Mouse (Mus musculus) frontal cortex, adult 2 months (tissue): ENCODE measurements around the gene Tmie. TPM values are rescaled to one million over a fixed set of nuclear protein-coding genes. Genes with fewer than 3 reads are reported as not detected.

ENCODE experiments used
- DNase-seq, 2 experiments: peaks; one replicate each; pipeline ENCODE4 v3.0.0; 2022; ENCODE audit warnings: low spot score in 1 of 2; ENCODE audit errors: extremely low spot score in 1 of 2
- polyA plus RNA-seq: library from polyadenylated mRNA; depleted of rRNA; stranded (reverse); fragments of >200 nt; gene quantifications from 2 replicates; pipeline ENCODE4 v1.2.3, GENCODE M21; 2012; rRNA removed

Gene Tmie
- polyA plus RNA-seq, result 2.2 and 2.5 TPM in 2 replicates

GRCm38 (mm10) chr9:110879998-110880561 is at the start of gene Tmie:
Gene Tmie (minus strand): TSS chr9:110880113.
- DNase-seq, result peak in 1 of 2 experiments; percentile 22

- DNase-seq, result peak in 1 of 2 experiments; percentile 84
These were observed 42.8 kb upstream of the Tmie start for GRCm38 (mm10) chr9:110922759-110923158.

DNA sequence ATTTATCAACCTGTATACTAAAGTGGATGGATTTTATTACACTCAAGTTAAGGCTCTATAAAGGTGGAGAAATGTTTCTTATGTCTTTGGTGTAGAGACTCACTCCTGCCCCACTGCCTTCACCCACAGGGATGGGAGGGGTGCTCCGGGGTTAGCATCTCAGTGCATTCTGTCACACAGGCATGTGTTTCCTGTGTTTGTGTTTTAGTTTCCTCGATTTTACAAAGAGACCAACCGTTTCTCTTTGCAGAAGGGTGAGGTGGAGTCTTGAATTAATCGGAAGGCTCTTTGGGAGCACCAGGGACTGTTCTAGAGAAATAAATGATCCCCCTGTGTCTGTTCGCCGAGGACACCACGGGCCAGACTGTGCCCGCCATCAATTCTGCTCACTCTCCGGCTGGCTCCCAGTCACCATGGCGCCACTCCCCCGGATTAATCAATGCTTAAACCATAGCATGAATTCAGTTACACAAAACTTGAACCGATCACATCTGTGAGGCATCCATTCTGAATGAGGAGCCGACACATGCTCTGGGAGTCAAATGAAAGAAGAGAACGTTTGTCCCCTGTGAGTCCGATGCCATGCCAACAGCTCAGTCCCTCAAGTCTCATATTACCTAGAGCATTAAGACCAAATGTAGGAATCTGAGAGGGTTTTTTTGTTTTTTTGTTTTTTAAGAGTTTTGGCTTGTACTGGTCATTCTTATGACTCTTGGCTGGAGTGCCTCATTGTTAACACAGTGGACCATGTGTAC is 40.9 kb upstream of the Tmie start:
- DNase-seq, result no peak

GRCm38 (mm10) chr9:110916786-110917185 is 36.9 kb upstream of the Tmie start, which contains the start of gene Fam240a:
Gene Fam240a (minus strand): TSS chr9:110916861.
- no peak for DNase-seq

DNA sequence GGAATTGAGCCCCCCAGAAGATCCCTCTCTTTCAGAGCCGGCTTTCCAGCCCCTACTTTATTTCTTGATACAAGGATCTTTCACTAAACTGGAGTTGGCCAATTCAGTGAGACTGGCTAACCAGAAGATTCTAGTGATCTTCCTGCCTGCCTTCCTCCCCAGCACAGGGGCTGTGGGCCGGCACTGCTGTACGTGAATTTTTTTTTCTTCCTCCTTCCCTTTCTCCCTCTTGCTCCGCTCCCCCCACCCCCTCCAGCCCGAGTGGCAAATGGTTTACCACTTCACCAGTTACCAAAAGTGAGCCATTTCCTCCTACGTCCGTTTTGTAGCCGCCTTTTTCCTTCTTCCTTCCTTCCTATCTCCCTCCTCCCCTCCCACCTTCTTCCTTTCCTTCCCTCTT is 35.6 kb upstream of the Tmie start:
- DNase-seq, result no peak

DNA sequence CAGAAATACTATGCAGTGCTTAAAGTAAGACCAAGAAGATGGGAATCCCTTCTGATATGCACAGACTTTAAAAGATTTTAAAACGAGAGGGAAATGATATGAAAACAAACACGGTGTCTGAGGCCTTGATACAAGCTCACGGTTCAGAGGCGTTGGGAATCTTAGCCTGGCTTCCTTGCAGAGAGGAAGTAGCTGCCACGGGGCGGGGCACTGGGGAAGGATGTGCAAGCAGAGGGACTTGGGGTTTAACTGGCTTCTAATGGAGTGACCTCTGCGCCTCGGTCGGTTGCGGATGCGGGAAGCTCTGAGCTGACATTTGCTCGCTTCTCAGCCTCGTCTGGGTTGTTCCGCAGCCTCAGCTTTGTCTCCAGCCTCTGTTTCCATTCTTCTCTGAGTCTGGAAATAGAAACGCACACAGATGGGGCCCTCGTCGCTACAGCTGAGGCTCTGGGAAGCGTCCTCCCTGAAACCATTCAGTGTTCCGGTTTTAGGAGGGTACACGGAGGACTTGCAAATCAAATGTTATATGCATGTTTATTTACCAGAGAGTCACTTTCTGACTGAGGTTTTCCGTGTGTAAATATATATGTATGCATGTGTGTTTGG is 34.8 kb upstream of the Tmie start:
- peak in 1 of 2 experiments; percentile 4 for DNase-seq

DNA sequence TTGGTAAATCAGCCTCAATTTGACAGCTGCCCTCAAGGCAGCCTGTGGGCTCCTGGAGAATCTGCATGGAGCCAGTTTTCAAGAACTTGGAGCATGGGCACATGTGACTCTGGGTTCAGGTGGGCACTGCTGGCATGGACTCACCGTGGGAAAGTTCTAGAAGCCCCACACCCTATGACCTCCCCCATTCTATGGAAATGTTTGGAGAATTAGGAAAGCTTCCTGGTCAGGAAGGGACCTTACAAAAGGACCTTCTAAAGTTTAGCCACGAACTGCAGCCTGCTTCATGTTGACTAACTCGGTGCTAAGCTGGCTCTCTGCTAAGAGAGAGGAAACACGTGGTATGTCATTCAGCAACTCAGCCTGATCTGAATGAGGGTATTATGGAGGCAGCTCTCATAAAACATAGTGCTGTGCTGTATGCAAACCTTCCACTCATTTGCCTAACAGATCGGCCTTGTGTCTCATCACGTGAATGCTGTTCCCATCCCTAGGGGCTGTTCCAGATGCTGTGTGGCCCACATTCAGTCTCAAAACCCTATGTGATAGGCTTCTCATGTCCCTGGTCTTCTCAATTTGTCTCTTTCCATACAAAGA is 29.6 kb upstream of the Tmie start:
- no peak for DNase-seq

DNA sequence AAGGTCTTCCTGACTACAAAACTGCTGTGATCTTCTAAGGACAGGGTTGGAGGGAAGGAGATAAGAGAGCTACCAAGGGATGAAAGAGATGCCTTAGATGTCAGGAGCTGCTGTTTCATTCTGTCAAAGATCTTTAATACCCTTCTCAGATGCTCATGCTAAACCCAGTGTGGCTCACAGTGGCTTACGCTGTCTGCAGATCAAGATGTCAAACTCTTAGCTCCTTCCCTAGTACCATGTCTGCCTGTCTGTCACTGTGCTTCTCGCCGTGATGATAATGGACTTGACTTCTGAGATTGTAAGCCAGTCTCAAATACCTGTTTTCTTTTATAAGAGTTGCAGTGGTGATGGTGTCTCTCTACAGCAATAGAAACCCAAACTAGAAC is 28.7 kb upstream of the Tmie start:
- DNase-seq, result no peak

DNA sequence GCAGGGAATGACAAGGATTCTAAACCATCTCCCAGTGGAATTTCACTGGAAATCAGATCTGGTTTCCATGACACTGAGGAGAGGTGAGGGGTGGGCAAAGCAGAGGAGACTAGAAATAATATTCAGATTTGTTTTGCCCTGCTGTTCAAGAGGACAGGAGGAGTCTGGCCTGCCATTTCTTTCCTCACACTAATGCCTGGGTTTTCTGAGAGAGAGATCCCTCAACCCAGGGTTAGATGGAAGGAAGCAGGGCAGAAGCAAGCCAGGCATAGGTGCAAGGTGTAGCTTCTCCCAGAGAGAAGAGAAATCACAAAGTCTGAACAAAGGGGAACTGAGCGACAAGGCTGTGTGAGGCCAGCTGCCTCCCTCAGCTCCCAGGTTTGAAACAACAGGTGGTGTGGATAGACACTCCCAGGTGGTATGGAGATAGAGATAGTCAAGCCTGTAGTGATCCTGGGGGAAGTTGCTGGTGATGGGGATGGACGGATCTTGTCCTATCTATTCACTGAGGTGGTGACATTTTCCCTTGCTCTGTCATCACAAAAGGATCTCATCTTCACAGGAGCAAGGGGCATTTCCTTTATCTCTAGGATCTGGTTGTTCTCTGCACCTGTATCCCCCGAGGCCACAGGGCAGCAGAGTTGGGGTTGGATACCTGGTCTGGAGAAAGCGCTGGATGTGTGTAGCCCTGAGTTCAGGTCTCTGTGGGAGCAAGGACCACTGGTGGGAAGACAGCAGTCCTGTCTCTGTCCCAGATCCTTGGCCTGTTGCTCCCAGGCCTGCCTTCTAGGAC is 28.1 kb upstream of the Tmie start:
- DNase-seq, result no peak

DNA sequence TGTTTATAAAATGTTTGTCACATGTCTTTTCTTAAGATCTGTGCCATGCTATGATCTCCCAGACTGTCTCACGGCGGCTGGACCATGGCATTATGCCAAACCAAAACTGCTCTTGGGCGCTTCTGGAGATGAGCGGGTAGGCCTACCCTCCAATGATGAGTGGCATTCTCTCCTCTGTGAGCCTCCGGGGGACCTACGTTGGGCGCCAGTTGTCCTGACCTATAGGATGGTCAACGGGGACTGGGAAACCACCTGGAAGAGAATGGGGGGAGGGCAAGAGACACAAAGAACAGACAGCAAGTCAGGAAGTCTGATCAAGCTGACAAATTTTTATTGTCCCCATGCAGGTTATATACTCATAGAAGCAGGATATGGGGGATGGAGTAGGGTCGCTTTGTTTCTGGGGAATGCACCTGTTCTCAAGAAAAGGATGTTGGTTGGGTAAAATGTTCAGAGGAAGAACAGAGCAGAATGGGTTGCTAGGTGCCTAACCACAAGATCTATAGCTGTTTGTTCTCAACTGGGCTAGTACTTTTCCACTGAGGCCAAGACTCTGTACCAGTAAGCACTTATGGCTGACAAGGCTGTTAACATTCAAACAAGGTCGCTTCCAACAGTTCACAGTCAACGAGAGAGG is 27.4 kb upstream of the Tmie start:
- no peak for DNase-seq

DNA sequence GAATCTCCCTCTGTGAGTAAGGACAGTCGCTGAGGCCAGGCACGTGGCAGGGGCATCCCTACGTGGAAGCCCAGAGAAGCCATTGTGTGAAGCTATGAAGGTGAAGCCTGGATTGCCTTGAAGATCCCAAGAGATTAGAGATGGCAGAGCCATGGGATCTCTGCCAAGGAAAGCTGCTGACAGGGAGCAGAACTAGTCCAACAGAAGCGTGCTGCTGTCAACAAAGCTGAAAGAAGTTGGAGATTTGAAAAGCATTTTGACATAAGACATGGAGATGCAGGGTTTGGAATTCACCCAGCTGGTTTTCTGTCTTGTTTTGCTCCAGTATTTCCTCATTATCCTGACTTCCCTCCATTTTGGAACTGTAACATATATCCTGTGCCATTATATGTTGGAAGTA is 22.4 kb upstream of the Tmie start:
- DNase-seq, result no peak

GRCm38 (mm10) chr9:110901204-110901603 is 21.3 kb upstream of the Tmie start:
- DNase-seq, result no peak

- no peak for DNase-seq
These were observed 19.6 kb upstream of the Tmie start for GRCm38 (mm10) chr9:110899451-110900008.

- no peak for DNase-seq
These were observed 16.7 kb upstream of the Tmie start for GRCm38 (mm10) chr9:110896595-110896994.

DNA sequence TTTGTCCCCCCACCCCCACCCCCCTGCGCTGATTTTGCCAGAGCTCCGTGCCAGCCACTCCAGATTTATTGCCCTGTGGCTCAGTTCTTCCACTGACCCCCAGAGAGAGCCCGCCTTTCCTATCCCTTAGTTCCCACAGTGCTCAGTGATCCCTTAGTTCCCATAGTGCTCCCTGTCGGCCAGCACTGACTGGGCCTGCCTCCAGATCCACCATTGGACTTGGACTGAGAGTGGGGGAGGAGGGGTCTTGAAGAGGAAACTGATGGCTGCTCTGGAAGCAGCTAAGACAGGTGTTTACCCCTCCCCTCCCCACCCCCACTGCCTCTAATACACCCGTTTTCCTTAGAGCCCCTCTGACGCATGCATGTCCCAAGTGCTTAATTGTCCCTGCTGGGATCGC is 16.1 kb upstream of the Tmie start:
- DNase-seq, result no peak

GRCm38 (mm10) chr9:110895507-110895906 is 15.6 kb upstream of the Tmie start:
- DNase-seq, result no peak

DNA sequence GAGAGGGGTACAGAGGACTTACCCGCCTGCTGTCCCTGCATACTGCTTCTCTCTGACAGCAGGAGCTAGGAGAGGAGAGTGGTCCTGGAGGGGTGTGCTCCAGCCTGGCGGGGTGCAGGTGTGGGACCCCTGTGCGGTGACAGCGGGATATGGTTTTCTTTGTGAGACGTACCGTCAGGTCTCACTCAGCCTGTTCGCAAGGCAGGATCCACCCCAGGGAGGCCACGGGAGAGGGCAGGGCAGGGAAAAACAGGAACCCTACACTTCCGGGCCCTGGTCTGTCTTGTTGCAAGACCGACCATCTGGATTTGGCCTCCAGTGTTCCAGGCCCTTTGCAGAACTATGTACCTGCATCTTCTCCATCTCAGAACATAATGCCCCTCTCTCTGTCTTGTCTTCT is 13.5 kb upstream of the Tmie start:
- DNase-seq, result no peak

DNA sequence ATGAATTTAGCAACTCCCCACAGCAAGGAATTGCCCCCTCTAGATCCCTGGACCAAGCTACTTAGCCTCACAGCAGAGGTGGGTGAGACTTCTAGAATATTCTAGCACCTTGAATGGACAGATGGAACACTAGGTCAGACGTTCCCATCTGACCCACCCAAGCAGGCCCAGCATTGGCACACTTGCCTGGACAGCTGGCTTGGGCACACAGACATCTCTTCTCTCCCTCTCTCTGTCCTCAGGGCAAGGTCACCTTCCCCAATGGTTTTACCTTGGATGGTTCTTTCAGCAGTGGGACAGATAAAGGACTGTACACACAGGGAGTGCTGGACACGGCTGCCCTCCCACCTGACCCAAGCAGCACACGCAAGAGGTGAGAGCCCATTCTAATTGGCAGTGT is 12.6 kb upstream of the Tmie start:
- no peak for DNase-seq

DNA sequence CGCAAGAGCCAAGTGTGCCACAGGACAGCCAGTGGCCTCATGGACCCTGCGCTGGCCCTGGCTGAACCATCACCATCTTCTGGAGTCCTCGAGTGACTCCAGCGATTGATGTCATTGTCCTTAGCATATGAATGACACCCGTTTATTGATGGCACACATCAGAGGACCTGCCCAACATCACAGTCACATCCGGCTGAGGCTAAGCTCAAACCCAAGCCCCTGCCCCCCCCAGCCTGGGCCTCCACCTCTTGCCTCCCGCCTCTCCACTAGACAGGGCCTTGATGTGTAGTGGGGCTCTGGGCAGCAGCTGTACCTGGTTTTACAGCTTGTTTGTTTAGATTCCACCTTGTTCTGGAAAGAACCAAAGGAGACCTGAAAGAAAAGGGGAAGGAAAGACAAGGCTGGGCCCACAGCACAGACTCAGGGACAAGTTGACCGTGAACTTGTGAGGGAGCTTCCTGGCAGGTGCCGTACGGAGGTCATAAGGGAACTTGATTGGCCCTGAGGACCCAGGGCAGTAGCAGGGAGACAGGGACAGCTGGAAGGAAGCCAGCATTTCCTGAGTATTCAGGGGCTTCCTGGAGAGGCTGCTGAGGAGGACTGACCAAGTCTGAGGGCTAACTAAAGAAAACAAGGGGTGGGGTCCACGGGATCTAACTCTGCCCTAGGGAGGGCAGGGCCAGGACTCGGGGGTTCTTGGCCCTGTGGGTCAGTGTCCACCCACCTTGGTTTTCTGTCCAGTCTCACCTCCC is 11.3 kb upstream of the Tmie start:
- DNase-seq, result no peak
